Mouse (Mus musculus) cerebellum, adult 18-20 months (tissue): Measurements from ENCODE around the gene Bpifb9a.
"Not testable (repeated sequence)": the region's sequence is repeated elsewhere in the genome, so short reads cannot be mapped to it uniquely, and the experiment has no call there.

ENCODE experiments used
- DNase-seq, 2 experiments: peaks; one replicate each; pipeline ENCODE4 v3.0.0; 2021

Bpifb9a gene

DNA sequence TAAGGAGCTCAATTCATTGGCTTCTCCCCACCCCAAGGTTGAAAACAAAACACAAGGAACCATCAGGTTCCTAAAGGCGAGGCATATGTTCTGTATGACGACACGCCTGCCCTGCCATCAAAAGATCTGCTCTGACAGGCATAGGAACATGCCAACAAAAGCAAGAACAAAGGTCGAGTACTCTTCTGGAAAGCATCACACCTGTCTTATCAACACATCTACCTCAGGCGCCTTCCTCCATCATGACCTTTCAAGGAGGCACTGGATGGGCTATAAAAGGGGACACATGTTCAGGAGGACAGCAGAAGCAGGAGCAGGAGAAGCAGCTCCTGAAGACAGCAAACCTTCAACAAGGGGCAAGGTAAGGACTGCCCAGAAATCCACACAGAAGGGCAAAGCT, at the start of gene Bpifb9a:
TSS of gene Bpifb9a (plus strand) at position 301 of the 400 bp plus-strand sequence.
- not testable (repeated sequence) for DNase-seq

DNA sequence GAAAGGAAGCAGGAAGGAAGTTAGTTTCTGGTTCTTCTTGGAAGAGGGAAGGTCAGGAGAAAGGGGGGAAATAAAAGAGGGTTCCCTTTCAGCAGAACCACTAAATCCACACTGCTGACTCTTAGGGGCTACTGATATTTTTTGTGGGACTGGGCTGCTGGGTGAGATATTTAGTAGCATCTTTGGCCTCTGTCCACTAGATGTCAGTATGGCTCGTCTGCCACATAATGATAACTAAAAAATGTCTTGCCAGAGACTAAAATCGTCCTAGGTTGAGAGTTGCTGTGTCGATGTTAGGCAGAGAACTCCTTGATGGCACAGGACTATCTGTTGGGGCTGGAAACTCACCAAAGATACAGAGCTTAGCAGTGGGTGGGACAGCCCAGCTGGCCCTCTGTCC, 48.5 kb upstream of the Bpifb9a start:
- no peak for DNase-seq

DNA sequence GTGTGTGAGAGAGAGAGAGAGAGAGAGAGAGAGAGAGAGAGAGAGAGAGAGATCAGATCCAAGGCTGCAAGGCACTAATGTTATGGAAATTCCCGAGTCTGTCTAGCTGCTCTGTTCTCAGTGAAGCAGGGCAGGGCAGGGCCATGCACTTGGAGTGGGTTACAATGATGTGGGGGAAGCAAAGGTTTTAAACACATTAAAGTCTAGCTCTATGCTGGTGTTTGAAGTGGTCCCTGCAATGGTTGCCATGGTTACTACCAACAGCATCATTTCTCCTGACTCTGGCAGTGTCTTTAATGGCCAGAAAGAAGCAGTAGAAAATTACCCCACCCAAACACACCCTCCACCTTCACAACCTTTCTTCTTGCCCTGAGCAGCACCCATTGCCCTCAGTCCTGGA, 46.5 kb upstream of the Bpifb9a start:
- no peak for DNase-seq

DNA sequence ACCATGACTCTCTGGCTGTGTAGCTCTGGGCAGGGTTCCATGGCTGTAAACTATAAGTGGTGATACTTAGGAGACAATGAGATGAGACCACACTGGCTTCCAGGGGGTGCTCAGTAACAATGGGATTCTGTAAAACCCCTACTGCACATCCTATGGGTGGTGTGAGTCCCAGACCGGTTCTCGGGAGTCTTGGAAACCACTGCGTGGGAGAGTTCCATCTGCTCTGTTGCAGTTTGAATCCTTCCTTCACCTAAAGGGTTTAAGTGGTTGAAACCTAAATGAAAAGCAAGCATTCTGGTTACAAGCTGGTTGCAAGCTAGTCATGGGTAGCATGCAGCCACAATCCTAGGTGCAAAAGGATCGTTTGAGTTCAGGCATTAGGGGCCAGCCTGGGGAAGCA, 45.8 kb upstream of the Bpifb9a start:
- DNase-seq = no peak

DNA sequence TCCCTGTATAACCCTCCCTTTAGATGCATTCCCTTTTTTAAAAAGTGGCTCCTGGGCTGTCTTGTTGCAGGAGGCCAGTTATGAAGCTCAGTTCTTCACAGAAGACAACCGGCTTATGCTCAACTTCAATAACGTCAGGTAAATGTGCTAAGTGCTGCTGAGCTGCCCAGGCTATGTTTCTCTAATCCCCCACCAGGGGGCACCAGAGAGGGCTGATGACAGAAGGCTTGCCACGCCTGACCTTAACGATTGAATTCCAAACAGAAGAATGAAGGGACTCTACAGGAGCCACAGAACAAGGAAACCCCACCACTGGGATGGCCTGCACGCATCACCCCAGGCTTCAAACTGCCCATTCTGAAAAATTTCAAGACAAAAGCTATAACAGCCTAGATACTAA, 42.5 kb upstream of the Bpifb9a start:
- peak; percentile 61 to 79 for DNase-seq

DNA sequence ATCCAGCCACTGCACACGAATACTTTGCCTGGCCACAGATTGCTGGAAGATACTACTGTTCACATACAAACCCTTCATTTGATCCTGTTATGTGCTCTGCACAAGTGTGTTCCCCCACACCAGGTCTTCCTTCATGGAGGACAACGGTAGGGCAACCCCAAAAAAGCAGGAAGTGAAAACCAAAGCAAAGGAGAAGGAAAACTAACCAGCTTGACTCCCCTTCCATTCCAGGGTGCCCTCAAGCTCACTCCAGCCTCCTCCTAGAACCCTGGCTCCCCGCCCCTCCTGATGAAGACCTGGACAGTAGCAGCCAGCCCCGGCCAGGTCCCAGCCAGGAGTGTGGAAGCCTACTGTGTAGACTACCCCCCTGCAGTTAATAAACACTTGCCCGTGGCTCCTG, 37.7 kb upstream of the Bpifb9a start:
- no peak for DNase-seq

DNA sequence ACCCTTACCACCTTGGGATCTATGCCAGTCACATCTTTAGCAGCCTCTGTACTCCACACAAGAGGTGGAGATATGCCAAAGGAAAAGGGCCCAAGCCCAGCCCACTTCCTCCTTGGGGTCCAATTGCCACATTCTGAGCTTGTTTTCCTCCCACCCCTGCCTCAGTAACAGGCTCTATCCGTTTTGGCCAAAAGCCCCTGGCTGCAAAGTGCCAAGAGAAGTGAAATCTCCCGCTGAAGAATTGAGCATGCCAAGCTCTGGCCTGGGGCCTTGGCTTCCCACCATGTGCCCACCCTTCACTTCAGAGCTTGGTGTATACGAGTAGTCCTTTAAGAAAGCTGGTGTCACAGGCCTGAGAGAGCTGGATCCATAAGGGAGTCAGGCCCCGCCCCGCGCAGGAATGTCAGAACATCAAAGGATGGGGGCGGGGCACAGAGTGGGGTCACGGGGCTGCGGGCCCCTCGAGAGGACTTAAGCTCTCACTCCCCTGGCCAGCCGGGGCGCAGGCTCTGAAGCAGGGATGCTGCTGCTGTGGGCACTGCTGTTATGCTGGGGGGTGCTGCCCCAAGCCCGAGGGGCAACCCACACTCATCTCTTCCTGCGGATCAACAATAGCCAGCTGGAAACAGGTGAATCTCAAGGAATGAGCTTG, 34.3 kb upstream of the Bpifb9a start, which contains the start of gene Bpifb5:
TSS of gene Bpifb5 (plus strand) at position 478 of the 652 bp plus-strand sequence.
- no peak for DNase-seq

DNA sequence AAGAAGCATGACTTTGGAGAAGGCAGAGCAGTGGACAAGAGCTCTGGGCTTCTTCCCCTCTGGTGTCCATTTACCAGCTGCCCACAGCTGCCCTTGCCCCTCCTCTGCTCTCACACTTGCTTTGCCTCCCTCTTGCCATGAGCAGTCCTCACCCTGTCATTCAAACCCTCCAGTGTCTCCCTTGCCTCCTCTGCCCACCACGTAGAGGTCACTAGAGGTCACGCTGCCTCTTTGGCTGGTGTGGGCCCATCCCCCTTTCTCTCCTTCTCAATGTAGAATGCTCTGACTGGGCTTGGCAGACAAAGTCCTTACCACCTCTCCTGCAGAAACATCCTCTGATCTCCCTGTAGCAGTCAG, 33.8 kb upstream of the Bpifb9a start:
- no peak for DNase-seq

DNA sequence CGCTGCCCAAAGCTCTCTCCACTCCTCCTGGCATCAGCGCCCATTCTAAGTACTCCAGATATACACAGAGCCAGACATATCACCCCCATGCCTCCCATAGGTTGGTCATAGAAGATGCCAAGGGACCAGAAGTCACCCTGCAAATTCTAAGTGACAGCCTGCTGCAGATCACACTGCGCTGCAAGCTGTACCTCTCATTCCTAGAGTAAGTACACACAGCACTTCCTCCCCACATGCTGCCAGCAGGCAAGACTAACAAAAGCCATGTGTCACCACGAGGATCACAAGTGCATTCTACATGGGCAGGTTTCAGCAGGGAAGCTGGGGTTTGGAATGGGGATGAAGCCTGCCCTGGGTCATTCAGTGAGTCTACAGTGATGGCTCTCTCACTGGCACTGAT, 30.7 kb upstream of the Bpifb9a start:
- DNase-seq = peak; percentile 9 to 12

DNA sequence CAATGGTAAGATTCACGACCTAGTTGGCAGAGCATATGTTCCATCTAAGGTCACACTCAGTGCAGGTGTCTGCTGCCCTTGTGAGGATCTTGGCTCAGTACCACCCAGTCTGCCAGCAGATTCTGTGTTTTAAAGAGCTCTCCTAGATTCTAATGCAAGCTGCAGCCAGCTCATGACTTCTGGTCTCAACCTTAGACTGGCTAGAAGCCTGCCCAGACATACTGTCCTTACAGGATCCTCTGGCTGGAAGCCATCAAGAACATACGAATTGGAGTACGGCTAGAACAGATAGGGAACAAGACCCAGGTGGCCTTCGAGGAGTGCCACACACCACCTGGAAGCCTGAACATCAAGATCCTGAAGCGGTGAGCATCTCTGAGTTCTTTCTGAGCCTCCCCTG, 29.8 kb upstream of the Bpifb9a start:
- DNase-seq = peak; percentile 20 to 24

DNA sequence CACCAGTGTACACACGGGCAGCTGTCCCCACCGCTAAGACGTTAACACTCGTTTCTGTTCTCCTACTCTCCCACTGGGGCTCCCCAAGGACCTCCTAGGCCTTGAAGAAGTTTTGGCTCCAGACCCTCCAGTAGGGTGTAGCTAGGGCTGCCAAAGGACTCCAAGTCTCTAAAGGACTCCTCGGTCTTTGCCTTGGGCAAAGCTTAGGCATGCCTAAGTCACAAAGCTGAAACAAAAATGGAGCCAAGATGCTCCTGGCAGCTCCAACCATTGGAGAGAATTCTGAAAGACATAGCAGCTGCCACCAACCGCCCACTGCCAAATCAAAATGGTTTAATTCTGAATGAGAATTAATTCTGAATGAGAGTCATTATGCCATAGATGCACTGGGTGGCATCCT, 24.2 kb upstream of the Bpifb9a start:
- DNase-seq = peak; percentile 27 to 31

DNA sequence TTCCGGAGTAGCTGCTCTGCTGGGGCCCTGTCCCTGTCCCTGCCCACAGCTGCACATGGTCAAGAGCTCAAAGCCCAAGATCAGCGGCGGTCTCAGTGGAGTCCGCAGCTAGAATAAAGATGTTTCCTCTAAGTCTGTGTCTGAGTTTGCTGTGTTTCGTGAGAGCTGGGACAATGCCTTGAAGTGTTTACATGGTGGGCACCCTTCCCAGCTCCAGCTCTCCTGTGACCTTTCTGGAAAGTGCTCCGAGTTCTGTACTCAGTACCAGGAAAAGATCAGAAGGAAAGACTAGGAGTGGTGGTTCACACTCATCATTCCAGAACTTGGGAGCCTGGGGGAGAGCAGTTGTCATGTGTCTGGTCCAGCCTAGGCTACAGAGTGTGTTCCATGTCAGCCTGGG, 16.9 kb upstream of the Bpifb9a start:
- no peak for DNase-seq

DNA sequence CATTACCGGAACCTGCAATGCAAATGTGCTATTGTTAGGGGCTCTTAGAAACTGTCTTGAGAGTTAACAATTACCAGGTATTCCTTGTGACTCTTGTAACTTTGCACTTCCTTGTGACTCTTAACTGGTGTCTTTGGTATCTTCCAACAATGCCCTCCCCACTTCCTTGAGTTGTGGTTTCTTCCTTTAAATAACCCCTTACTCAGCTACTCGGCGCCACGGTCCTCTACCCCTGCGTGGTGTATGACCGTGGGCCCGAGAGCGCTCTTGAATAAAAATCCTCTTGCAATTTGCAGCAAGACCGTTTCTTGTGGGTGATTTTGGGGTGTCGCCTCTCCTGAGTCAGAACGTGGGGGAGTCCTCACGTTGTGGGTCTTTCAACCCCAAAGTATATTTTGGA, 14.9 kb upstream of the Bpifb9a start:
- DNase-seq = not testable (repeated sequence)

DNA sequence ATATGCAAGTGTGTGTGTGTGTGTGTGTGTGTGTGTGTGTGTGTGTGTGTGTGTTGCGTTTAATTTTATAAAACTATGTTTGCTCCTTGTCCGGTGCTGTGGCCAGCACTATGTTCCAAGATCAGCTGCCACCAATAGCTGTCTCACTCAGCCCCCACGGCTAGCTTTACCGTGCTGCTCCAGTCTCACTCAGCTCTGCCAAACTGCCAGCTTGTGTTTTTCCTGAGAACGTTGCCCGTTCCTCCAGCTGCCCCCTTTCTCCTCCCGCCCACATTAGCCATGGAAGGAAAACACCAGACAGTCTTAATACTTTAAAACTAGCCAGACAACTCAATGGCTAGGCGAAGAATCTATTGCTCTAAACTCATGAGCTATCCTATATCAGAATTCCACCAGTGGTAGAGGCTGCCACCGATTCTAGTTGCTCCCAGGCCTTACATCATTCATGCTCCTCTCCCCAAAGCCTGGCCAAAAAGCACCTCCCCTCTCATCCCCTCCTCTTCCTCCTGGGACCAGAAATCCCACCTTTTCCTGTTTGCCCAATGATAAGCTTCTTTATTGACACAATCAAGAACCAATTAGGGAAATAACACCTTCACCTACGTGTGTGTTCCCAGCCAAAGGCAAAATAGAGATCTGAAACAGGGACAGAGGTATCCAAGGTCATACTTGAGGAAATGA, 14.2 kb upstream of the Bpifb9a start:
- no peak for DNase-seq

DNA sequence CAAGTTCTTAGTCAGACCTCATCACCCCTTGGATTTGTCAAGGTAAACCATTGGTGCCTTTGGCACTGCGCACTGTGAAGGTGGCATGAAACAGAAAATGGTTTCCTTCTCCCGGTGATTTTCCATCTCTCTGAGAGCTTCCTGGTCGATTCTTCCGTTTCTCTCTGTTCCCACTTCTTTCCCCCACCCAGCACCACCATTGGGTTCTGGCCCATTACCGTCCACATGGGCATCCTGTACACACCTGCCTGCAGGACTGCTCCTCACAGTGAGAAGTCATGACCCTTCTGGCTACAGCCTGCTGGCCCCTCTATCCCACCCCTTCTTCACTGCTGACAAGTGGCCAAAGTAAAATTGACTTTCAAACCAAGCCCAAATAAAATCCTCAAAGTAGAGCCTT, 12.3 kb upstream of the Bpifb9a start:
- DNase-seq = no peak

DNA sequence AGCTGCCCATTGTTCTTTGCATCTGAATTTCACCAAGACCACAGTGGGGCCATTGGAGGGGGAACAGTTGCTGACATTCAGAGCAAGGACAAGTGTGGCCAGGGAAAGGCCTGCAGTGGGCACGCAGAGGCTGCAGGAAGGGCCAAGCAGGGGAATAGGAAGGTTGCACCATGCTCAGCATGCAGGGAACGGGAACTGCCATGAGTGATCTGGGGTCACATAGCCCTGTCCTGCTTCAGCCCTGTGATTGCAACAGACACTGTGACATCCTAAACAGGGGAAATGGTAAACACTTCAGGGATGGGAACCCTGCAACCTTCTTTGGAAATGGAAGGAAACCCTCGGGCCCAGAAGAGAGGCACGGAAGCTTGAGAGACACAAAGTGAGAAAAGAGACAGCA, 2.4 kb upstream of the Bpifb9a start:
- not testable (repeated sequence) for DNase-seq

DNA sequence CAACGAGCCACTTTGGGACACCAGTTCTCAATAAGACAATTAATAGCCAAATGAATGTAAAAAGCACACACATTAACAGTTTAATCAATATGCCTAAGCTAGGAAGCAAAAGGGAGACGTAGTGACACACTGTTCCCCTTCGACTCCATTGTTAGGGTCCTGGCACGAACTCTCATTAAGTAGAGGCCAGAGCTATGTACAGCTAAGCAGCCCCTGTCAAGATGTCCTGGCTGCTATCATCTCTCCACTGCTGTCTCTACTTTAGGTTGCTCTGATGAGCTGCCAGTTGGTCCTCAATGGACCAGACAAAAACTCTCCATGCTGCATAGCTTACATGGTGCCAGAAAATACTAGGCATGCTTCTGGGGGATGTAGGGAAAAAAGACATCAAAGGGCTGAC, 1.9 kb upstream of the Bpifb9a start:
- DNase-seq = no peak

DNA sequence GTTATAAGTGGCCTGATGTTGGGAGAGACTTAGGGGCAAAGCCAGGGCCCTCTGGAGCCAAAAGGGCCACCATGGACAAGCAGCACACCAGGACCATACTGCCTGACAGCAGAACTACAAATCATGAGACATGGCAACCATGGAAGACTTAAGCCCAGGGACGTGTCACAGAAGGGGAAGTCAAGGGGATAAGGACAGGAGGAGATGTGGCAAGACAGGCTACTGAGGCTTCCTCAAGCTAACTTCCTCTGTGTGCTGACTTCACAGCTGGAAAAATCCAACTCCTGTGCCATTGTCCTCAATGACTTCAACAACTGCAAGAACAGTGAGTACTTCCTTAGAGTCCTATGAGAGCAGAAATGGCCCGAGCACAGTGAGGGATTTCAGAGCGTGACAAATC, 6.7 kb downstream of the Bpifb9a start:
- DNase-seq = not testable (repeated sequence)

DNA sequence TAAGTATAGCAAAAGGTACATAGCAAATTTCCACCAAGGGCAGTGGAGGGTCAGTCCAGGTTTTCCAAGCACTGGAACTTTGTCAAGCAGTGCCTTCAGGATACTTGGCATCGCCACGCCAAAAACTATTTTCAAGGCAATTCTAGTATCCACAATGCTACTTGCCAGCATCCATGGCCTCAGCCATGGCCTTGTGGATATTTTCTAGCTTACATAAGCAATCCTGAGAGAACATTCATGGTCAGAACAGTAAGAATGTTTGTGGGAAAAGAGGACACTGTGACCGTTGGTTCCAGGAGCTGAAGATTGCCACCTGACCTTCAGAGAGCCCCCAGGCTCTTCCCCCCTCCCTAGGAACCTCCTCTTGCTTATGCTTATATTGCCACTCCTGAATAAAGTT, 34.2 kb downstream of the Bpifb9a start:
- DNase-seq = not testable (repeated sequence)

DNA sequence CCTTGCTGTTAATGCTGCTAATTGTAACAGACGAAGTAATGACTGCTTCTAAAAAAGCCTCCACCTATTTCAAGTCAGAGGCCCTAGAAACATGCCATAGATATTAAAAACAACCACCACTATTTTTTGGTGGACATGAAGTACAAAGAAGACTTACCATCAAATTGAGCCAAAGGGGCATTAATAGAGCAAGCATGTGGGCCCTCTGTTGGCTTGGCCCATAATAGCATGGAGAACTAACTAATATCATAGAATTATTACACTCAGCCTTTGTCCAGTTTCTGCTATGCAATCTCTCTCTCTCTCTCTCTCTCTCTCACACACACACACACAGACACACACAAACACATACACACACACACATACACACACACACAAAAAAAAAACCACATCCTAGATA, 35.2 kb downstream of the Bpifb9a start:
- DNase-seq = no peak

DNA sequence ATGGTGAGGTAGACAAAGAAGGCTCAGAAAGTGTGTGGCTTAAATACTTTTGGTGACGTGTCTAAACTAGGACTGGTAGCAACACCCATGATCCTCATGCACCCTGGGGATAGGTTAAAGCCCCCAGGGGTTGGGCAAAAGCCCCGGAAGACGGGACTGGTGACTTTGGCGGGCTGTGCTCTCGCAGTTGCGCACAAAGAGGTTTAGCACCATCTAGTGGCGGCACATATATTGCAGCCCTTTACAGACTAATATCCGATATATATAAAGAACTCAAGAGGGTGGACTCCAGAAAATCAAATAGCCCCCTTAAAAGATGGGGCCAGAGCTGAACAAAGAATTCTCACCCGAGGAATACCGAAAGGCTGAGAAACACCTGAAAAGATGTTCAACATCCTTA, 37.1 kb downstream of the Bpifb9a start:
- peak; percentile 39 to 51 for DNase-seq

DNA sequence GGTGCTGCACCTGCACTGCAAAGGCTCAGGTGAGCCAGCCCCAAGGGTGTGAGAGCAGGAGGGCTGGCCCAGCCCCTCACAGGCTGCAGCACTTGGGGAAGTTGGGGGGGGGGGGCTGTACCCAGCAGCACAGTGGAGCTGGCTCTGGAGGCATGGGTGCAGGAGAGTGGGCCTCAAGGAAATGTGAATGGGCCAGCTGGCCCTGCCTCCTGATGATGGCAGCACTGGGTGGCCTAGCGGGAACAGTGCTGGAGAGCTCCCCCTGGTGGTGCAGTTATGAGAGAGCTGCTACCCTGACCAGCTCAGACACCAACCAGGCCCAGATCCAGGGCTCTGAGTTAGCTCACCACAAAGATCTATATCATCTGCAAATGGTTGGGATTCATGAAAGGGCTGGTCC, 42.8 kb downstream of the Bpifb9a start:
- peak; percentile 51 to 52 for DNase-seq

DNA sequence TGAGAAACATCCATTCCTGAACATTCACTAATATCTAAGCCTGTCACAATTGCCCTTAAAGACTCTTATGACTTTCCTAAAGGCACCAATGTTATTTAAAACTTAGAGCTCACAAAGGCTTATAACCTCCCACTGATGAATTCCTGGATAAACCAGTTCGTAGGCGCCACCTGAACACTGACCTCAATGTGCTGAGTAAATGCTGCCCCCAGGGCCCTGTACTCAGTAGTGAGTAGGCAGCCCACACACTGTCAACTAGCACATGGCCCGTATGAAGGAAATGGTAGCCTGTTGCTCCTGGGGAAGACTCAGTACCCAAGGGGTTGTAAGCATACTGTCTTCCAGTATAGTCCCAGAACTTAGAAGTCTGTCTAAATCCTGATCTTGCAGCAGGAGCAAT, 44.1 kb downstream of the Bpifb9a start:
- DNase-seq = no peak

DNA sequence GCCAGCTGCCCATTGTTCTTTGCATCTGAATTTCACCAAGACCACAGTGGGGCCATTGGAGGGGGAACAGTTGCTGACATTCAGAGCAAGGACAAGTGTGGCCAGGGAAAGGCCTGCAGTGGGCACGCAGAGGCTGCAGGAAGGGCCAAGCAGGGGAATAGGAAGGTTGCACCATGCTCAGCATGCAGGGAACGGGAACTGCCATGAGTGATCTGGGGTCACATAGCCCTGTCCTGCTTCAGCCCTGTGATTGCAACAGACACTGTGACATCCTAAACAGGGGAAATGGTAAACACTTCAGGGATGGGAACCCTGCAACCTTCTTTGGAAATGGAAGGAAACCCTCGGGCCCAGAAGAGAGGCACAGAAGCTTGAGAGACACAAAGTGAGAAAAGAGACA, 47.0 kb downstream of the Bpifb9a start:
- DNase-seq = not testable (repeated sequence)

DNA sequence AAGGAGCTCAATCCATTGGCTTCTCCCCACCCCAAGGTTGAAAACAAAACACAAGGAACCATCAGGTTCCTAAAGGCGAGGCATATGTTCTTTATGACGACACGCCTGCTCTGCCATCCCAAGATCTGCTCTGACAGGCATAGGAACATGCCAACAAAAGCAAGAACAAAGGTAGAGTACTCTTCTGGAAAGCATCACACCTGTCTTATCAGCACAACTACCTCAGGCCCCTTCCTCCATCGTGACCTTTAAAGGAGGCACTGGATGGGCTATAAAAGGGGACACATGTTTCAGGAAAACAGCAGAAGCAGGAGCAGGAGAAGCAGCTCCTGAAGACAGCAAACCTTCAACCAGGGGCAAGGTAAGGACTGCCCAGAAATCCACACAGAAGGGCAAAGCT, 49.3 kb downstream of the Bpifb9a start, which contains the start of gene Bpifb9b:
TSS of gene Bpifb9b (plus strand) at position 301 of the 400 bp plus-strand sequence.
- not testable (repeated sequence) for DNase-seq
